Mouse (Mus musculus) right cerebral cortex, postnatal 4 days (tissue): ENCODE measurements around the gene Defb42.
A peak's percentile ranks its signal among the peaks of the same experiment; 100 is the strongest.

ENCODE experiments used
- DNase-seq: peaks from one replicate; pipeline ENCODE4 v3.0.0-alpha.2; 2022

Gene Defb42

DNA sequence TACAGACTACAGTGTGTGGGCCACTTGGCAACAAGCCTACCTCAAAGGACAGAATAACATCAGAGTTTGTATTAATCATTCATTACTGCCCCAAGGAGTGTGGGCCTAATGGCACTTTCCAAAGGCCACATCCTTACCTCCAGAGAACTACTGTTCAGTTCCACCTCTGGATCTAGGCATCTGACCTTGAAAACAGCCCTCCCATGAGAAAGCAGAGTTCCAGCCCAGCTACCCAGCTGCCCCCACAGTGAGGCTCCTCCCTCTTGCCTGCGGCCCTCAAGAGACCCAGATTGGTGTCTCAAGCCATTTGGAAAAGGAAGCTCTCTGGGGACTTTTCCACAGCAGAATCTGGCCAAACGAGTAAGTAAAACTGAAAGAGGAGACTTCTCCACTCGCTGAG lies at the start of gene Defb42:
Defb42 (plus strand) TSS at position 301 of the 400 bp plus-strand sequence.
- DNase-seq, result no peak

DNA sequence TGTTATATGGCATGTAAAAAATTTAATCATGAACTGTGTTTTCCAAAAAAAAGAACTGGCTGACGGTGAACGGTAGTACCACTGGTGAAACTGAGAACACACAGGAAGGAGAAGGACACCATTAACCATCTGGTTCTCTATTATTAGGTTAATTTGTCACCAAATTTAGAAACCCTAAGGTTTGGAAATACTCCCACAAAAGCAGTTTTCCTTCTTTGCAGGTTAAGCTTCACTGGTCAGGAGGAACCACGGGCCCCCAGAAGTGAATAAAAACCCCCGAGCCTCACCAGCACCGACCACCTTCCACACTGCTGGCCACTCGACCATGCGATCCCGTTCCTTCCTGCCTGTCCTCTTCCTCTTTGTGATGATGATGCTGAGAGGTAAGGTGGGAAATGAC lies 49.0 kb upstream of the Defb42 start, which contains the start of gene Defb47:
Defb47 (plus strand) TSS at position 301 of the 400 bp plus-strand sequence.
- no peak for DNase-seq

DNA sequence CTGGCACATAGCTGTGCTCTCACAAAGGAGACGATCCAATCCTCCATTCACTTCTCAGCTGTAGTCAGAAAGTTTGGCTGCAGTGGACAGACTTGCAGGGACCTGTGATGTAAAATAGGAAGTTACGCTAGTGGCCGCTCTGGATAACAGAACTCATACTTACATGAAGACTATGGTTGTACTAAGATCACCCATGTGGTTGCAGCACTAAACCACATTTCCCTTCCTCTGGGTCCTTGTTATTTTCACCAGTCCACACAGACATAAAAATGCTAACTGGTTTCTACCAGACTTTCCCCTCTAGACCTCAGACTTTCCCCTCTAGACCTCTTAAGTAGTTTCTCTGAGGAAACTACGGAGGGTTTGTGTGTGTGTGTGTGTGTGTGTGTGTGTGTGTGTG lies 47.8 kb upstream of the Defb42 start:
- no peak for DNase-seq

DNA sequence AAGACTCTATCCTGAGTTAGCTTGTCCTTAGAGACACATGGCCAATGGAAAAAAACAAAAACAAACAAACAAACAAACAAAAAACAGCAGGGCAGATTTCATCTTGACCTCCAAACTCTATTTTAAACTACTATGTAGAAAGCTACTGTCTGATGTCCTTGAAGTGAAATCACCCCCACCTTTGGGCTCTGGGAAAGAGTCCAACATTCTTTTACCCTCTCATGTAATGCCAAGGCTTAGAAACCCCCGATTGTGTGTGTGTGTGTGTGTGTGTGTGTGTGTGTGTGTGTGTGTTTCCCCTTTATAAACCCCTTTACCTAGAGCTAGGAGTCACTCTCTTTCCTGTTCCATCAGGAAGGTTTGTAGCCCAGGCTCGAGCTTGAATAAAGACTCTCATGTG lies 44.2 kb upstream of the Defb42 start:
- no peak for DNase-seq

DNA sequence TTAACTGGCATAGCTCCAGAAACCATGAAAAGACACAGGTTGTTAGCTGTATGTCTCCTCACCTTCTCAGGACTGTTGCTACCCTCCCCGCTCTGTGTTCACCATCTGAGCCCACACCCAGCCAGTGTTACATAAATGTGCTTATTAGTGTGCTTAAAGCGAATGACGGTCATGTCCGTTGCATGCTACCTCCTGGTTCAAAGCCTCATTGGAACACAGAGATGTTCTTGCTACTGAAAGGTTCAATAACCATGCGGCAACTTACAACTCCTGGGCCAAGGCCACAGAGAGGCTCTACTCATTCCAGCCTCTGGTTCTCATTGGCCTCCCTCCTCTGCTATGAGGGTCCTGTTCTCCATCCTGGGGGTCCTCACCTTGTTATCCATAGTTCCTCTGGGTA lies 35.3 kb upstream of the Defb42 start, which contains the start of gene Defb43:
Defb43 (plus strand) TSS at position 301 of the 400 bp plus-strand sequence.
- no peak for DNase-seq

DNA sequence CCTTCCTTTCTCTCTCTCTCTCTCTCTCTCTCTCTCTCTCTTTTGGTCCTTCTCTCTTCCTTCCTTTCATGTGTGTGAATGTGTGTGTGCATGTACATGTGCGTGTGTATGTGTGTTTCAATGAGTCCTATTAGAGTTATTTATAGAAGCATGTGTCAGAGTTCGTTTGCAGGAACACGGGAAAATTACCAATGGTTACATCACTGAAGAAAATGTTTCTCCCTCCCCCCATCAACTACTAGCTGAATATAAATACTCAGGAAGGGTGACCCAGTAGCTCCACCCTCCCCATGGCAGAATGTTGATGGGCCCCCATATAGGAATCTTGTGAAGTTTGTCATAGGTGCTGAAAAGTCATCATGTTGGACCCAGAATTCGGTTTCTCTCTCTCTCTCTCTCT lies 33.7 kb upstream of the Defb42 start:
- no peak for DNase-seq

DNA sequence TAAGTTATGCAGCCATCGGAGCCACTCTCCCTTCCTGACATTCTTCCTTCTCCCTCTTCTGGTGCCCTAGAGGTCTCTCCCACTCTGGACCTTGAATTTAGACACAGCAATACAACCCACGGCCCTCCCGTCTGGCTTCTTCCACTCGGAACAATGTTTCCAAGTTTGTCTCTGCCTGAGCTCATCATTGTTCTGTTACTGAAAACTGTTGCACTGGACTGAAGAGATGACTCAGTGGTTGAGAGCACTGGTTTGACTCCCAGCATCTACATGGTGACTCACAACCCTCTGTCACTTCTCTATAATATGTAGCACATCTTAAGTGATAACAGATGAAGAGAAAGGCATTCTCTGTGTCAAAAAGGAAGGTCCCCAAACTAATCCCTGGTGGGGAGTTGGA lies 32.1 kb upstream of the Defb42 start:
- no peak for DNase-seq

DNA sequence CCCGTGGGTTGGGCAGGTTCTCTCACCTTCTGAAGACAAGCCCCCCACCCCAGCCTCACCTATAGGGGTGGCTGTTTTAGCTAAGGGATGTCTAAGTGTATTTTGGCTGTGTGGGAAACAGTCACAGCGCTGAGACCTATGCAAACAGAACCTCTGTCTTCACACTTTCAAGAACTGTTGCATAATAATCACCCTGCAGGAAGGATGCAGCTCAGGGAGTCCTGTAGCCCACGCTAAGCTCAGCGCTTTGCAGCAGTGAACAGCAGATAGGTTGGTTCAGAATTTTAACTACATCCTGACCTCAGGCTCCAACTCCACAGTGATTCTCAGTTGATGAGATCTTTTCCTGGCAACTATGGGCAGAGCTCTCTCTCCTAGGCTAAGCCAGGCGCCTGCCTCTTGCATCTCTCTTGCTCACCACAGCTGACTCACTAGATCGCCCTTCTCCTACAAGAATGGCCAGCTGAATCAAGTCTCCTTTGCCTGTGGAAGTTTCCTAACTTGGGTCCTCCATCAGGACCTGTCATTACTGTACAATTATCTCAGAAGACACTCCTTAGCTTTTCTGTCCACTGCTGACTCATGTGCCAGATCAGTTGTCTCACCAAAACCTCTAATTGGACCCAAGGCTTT lies 26.2 kb upstream of the Defb42 start:
- no peak for DNase-seq

DNA sequence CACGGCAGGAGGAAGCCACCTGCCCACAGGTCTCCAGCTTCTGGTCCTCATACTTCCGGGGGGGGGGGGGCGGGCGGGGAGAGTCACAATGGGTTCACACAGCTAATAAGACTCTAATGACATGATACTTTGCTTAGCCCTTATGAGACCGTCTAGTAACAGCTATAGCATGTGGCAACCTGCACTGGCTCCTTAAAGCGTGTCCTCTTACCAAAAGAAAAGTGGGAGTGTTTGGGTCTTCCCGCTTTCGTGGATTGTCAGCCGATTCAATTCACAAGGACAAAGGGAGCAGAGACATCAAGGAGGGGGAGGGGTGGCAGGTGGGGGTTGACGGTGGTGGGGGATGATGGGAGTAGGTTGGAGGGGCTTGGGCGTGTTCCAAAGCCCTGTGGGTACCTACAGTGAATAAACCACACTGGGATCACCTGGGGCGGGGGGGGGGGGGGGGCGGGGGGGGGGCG lies 3.1 kb downstream of the Defb42 start, which contains the start of gene Defb30:
Defb30 (minus strand) TSS at position 51 of the 461 bp plus-strand sequence.
- DNase-seq, result no peak

DNA sequence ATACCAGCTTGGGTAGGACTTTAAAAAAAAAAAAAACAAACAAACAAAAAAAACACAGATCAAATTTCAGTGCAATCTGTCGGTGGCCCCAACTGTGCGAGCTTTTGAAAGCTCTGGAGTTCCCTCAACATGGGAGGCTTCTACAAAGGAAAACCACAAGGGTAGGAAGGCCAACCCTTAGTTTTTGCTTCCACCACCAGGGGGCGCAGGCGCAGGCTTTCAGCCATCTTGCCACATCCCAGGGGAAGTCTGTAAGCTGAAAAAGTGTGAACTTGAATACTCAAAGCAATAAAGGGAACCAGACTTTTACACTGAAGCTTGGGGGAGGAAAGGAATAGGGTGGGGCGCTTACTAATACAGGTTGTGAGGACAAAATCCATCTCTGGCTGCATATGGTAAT lies 4.0 kb downstream of the Defb42 start:
- DNase-seq, result peak; percentile 63

DNA sequence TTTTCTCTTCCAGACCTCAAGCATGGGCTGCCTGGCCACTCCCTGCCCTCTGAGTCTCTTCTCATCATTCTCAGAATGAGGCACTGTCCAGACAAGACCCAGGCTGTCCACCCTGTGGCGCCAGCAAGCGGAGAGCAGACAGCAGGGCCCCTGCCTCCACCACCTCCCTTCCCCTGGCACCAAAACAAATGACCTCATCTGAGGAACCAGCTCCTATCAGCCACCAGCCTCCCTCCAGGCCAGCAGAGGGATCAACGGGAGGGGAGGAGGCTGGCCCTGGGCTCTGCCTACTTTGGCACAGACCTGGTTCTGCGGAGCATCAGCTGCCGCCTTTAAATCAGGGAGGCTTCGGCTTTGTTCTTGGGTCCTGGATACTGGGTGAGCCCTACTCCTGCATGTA lies 7.9 kb downstream of the Defb42 start:
- DNase-seq, result no peak

DNA sequence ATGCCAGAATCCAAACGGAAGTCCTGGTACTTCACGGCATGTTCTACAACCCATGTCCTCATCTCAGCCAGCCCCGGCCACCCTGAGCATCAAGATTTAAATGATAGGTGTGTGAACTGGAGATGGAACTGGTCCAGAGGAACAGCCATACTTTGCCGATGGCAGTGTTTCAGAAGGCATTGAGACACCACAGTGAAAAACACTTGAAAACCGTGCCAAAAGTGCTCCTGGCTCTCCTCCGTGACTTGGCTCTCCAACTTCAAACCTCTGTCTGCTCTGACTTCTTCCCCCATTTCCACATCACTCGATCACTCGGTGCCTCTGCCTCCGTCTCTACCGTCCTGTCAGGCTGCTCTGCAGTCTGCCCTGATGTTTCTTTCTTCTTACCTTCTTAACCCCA lies 13.6 kb downstream of the Defb42 start:
- no peak for DNase-seq

DNA sequence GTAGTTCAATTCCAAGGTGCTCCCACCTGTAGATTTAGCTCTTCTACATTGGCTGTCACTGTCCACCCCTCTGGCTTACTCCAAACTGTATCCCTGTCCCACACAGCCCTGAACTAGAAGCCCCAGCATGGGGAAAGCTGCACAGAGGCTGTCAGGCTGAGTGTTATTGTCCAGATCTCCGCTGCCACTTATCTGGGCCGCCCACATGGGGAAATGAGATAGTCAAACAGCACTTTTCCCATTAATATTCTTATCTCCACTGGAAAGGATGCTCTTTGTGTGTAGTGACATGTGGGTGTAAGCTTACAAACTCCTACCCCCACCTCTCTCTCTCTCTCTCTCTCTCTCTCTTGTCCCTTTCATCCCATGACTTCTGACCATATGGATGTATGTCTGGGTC lies 15.4 kb downstream of the Defb42 start:
- DNase-seq, result no peak

DNA sequence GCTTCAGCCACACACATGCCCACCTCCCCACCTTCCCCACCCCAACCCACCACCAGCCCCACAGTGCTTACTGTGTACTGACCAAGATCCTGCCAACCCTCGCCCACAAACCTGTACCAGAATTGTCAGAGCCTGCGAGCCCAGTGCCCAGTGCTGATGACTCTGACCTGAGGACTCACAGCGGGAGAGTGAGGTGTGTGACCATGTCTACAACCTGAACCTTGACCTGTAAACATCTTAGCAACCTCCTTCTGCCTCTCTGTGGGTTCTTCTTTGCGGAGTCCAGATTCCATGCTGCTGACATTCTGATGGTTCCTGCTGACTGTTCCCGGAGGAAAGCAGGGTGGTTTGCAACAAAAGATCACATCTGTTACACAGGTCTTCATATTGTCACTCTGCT lies 18.6 kb downstream of the Defb42 start:
- DNase-seq, result no peak

DNA sequence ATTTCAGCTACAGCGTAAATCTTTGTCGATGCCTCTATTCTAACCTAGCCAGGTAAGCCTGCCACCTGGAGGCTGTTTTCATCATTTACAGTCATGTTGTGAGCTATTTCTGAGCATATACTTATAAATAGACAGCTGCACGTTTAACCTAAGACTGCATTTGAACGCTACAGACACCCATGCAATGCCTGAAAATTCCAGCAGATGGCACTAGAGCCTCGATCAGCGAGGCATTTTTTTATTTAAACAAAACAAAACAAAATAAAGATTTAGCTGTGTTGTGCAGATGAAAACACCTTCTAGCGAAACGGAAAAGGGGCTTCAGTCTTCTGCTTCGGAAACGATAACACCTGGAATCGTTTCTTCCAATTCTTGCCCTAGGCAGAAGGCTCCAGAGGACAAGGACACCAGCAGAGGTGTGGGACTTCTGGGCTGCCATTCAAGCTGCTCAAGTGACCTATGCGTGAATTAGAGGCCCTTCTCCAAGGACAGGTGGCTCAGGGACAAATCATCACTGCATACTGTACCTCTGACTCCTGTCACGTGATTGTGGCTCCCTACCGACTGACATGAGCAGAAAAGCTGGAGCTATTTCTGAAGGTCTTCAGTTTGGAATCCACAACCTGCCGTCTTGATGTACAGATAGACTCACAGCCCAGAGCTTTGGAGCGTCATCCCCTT lies 20.0 kb downstream of the Defb42 start:
- peak; percentile 91 for DNase-seq

DNA sequence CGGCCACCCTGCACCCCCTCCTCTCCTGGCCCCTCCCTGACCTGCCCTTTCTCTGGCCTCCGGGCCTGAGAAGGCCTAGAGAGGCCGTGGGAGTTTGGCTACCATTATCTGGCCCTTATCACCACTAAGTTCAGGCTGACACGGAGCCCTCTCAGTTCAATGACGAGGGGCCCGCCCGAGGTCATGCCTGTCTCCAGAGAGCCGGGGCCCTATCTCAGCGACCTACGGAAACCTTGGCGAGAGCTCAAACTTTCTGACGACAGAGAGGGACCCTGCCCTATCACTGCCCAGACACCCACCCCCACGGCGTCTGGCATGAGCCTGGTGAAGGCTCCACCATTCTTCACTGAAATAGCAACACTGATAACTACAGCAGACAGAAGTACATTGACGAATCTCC lies 20.9 kb downstream of the Defb42 start:
- DNase-seq, result no peak
